Mouse (Mus musculus) E14TG2a.4 (cell line): ENCODE measurements around the gene Zbed4.

Source experiments
- CTCF ChIP-seq: conservative IDR thresholded peaks from 2 replicates; pipeline ENCODE4 v1.5.1; 2014; ENCODE audit warnings: low read length
- NANOG ChIP-seq: IDR thresholded peaks from 2 replicates; pipeline ENCODE4 v1.6.1; 2014; ENCODE audit warnings: borderline replicate concordance, low read length, mixed read lengths
- POU5F1 ChIP-seq: IDR thresholded peaks from 2 replicates; pipeline ENCODE4 v1.6.1; 2014; ENCODE audit warnings: low read length, borderline replicate concordance

- TF ChIP-seq CTCF (no peak), POU5F1 (no peak), NANOG (no peak)
These were observed 69.9 kb downstream of the Zbed4 start for GRCm38 (mm10) chr15:88821403-88821802.
